Mouse (Mus musculus): ENCODE measurements around the gene Gsdma.

DNA sequence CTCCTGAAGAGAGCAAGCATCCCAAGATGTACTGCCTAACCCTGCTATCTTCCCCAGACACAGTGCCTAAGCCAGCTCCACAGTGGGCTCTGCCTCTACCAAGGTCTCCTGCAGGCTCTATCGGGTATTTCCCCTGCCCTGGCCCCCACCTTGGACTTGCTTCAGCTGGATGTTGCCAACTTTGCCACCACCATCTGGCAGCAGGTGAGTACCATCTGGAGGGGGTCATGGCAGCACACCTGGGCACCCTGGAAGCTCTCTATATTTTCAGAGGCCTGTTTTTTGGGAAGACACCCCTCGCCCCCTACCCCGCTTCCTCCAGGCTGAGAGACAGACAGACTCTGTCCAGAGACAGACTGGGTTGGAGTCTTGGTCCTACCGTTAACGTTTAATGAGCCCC lies 38.2 kb downstream of the Gsdma start:
- no peak for TF ChIP-seq CTCF (IDR thresholded peaks at IDR 0.05; ENCODE audit: low read depth, low read length)
- TF ChIP-seq POLR2A (IDR thresholded peaks at IDR 0.05; ENCODE audit: borderline replicate concordance, low read depth, low read length), result no peak
